Comparison of ENCODE assay signal across 11 mouse cellular contexts in genomic region chr1:131083609-131084008, GRCm38 (mm10). TPM values are rescaled to one million over a fixed set of nuclear protein-coding genes. Genes with fewer than 3 reads are reported as not detected.
A peak's percentile ranks its signal among the peaks of the same experiment; 100 is the strongest.
DNase-seq lines count a peak whose midpoint lies in the region; ATAC-seq and TF ChIP-seq lines count a peak whose summit lies in the region.
"Had no signal": no experiment of that assay in that cellular context is flagged by ENCODE, and none has a peak within 500 bp of the region (broad histone marks: within the 10 kb centered on the region; RNA-seq: fewer than 3 reads in every experiment).

No protein-coding gene starts in this region.

- H3K27ac ChIP-seq in embryonic facial prominence, embryonic 12.5 days, result 0 out of 2 replicates have a peak overlapping the region, but pooled peaks have one; percentile 3
- peak overlapping the region; percentile 35 for H3K27ac ChIP-seq in liver, embryonic 14.5 days
- H3K27ac ChIP-seq in midbrain, embryonic 11.5 days (ENCODE audit: low read depth, low read length), result no peak overlapping the region

- intact Hi-C loops in heart, postnatal 25 days (cut with DNase I), result no loop called here
- intact Hi-C loops in left cerebral cortex, postnatal 10 days (cut with DNase I), result no loop called here

- no peaks in the 10 kb centered on the region for H3K36me3 ChIP-seq in embryonic facial prominence, embryonic 12.5 days
- H3K36me3 ChIP-seq in liver, embryonic 14.5 days (replicated peaks; ENCODE audit: control insufficient read depth, insufficient read depth, low read depth), result no peaks in the 10 kb centered on the region
- H3K36me3 ChIP-seq in midbrain, embryonic 11.5 days (ENCODE audit: control insufficient read depth, insufficient read depth, low read length), result no peaks in the 10 kb centered on the region

- H3K4me2 ChIP-seq in embryonic facial prominence, embryonic 12.5 days (replicated peaks), result no peak overlapping the region
- peak overlapping the region; percentile 33 for H3K4me2 ChIP-seq in liver, embryonic 14.5 days (ENCODE audit: low read depth)
- H3K4me2 ChIP-seq in midbrain, embryonic 11.5 days, result no peak overlapping the region

- H3K4me1 ChIP-seq in embryonic facial prominence, embryonic 12.5 days, result peaks cover 81% of the 10 kb centered on the region
- H3K4me1 ChIP-seq in liver, embryonic 14.5 days (replicated peaks; ENCODE audit: control insufficient read depth in 2 of 2, insufficient read depth in 2 of 2, low read length in 1 of 2), result peaks cover 15 to 67% of the 10 kb centered on the region in 2 experiments
- peaks cover 71% of the 10 kb centered on the region for H3K4me1 ChIP-seq in midbrain, embryonic 11.5 days (ENCODE audit: control insufficient read depth, insufficient read depth, low read length)

- peak; percentile 88 for DNase-seq in heart, adult 11 months
- no peak for DNase-seq in heart, postnatal 25 days (ENCODE audit: low spot score)
- DNase-seq in NIH3T3 (ENCODE audit: low read depth), result peak; percentile 98
- DNase-seq in liver, embryonic 14.5 days (ENCODE audit: low read depth in 3 of 3, low spot score in 3 of 3), result no peak
- no peak for DNase-seq in thymus, adult 18-20 months
- DNase-seq in left cerebral cortex, postnatal 10 days (ENCODE audit: extremely low spot score in 1 of 2, low spot score in 2 of 2), result no peak
- no peak for DNase-seq in midbrain, embryonic 11.5 days (ENCODE audit: low spot score, missing footprints)
- DNase-seq: gastrocnemius, postnatal 10 days; right cerebral cortex, adult 18-20 months had no signal

- TF ChIP-seq CTCF in liver, embryonic 14.5 days (IDR thresholded peaks at IDR 0.05; ENCODE audit: low read depth), result no peak

- no peak overlapping the region for H3K4me3 ChIP-seq in embryonic facial prominence, embryonic 12.5 days
- no peak overlapping the region for H3K4me3 ChIP-seq in liver, embryonic 14.5 days (ENCODE audit: insufficient read depth in 1 of 2, low read depth in 2 of 2, low read length in 2 of 2)
- H3K4me3 ChIP-seq in midbrain, embryonic 11.5 days (ENCODE audit: low read depth, low read length), result no peak overlapping the region

- ATAC-seq in embryonic facial prominence, embryonic 12.5 days (ENCODE audit: insufficient number of reproducible peaks, insufficient read depth, low FRiP score, low TSS enrichment), result no peak
- ATAC-seq in liver, embryonic 14.5 days (ENCODE audit: insufficient read depth), result peak; percentile 50
- ATAC-seq in midbrain, embryonic 11.5 days (ENCODE audit: low FRiP score), result no peak

- no peak overlapping the region for H3K9ac ChIP-seq in embryonic facial prominence, embryonic 12.5 days
- no peak overlapping the region for H3K9ac ChIP-seq in liver, embryonic 14.5 days (replicated peaks)
- no peak overlapping the region for H3K9ac ChIP-seq in midbrain, embryonic 11.5 days (ENCODE audit: low read length)

- 66% methylated on average over 4 of the region's 4 CpGs for WGBS in embryonic facial prominence, embryonic 12.5 days
- WGBS in liver, embryonic 14.5 days (ENCODE audit: insufficient replicate concordance), result 39% methylated on average over 4 of the region's 4 CpGs
- 63% methylated on average over 4 of the region's 4 CpGs for WGBS in midbrain, embryonic 11.5 days

- TF ChIP-seq EP300 in liver, embryonic 14.5 days (IDR thresholded peaks at IDR 0.05; ENCODE audit: low read depth), result no peak

- no peaks in the 10 kb centered on the region for H3K27me3 ChIP-seq in embryonic facial prominence, embryonic 12.5 days
- no peaks in the 10 kb centered on the region for H3K27me3 ChIP-seq in liver, embryonic 14.5 days (ENCODE audit: control insufficient read depth, insufficient read depth, low read length)
- no peaks in the 10 kb centered on the region for H3K27me3 ChIP-seq in midbrain, embryonic 11.5 days (ENCODE audit: control insufficient read depth, insufficient read depth, low read length)
- H3K27me3 ChIP-seq: CH12.LX had no signal

- no peaks in the 10 kb centered on the region for H3K9me3 ChIP-seq in embryonic facial prominence, embryonic 12.5 days
- H3K9me3 ChIP-seq in liver, embryonic 14.5 days (ENCODE audit: control insufficient read depth, low read length), result no peaks in the 10 kb centered on the region
- H3K9me3 ChIP-seq in midbrain, embryonic 11.5 days (ENCODE audit: control insufficient read depth, low read length), result no peaks in the 10 kb centered on the region

RNA-seq across cellular contexts. Expression of gene Mapkapk2, which starts 14.0 kb away (rescaled TPM):
- 100 to 1,000 TPM; 264 to 283 TPM for total RNA-seq in heart, postnatal 25 days (2021)
- polyA plus RNA-seq in embryonic facial prominence, embryonic 12.5 days (2016; fragmentation: Nextera tagmentation; extraction: Ambion mirVana), result 62.3 and 63.1 TPM in 2 replicates
- 10.3 and 12.9 TPM in 2 replicates for polyA plus RNA-seq in liver, embryonic 14.5 days (2012; rRNA removed)
- polyA plus RNA-seq in liver, embryonic 14.5 days (2014; fragmentation: Nextera tagmentation; extraction: Ambion mirVana), result 12.8 and 13.6 TPM in 2 replicates
- 10 to 100 TPM; 26.8 to 31.1 TPM for total RNA-seq in left cerebral cortex, postnatal 10 days (2021)
- polyA plus RNA-seq in midbrain, embryonic 11.5 days (2014; fragmentation: Nextera tagmentation; extraction: Ambion mirVana), result 49.8 and 56.0 TPM in 2 replicates

RNA-seq across cellular contexts. Expression of gene Dyrk3, which starts 54.5 kb away (rescaled TPM):
- under 1 TPM; 0.25 to 0.29 TPM for total RNA-seq in heart, postnatal 25 days (2021)
- polyA plus RNA-seq in embryonic facial prominence, embryonic 12.5 days (2016; fragmentation: Nextera tagmentation; extraction: Ambion mirVana), result 6.5 and 8.7 TPM in 2 replicates
- polyA plus RNA-seq in liver, embryonic 14.5 days (2012; rRNA removed), result 8.5 and 10.6 TPM in 2 replicates
- 14.3 and 14.9 TPM in 2 replicates for polyA plus RNA-seq in liver, embryonic 14.5 days (2014; fragmentation: Nextera tagmentation; extraction: Ambion mirVana)
- 10 to 100 TPM in 1 of 2 experiments, 1 to 10 TPM in 1; 9.9 to 11.3 TPM for total RNA-seq in left cerebral cortex, postnatal 10 days (2021)
- 17.2 and 23.4 TPM in 2 replicates for polyA plus RNA-seq in midbrain, embryonic 11.5 days (2014; fragmentation: Nextera tagmentation; extraction: Ambion mirVana)

Comparison
In these comparisons a context has a peak if more than half of its experiments do, and no peak if none do; other contexts are left out.
1. DNase-seq: peak in heart, adult 11 months (single experiment) and NIH3T3 (single experiment); none in heart, postnatal 25 days (single experiment), liver, embryonic 14.5 days (0 of 3), thymus, adult 18-20 months (0 of 2), left cerebral cortex, postnatal 10 days (0 of 2) and midbrain, embryonic 11.5 days (single experiment).